Mouse (Mus musculus) layer of hippocampus, adult 11-12 months (tissue): ENCODE measurements around the gene Gm20837.
"Not testable (repeated sequence)": the region's sequence is repeated elsewhere in the genome, so short reads cannot be mapped to it uniquely, and the experiment has no call there.

ENCODE experiments used
- DNase-seq: peaks from one replicate; pipeline ENCODE4 v3.0.0; 2022; ENCODE audit warnings: low spot score

The Gm20837 gene

GRCm38 (mm10) chrY:90400948-90401347 lies at the start of gene Gm20837:
Gm20837 (plus strand) TSS chrY:90401248.
- not testable (repeated sequence) for DNase-seq
